Mouse (Mus musculus) skeletal muscle tissue, postnatal 0 days (tissue): ENCODE measurements around the gene Mgea5. TPM values are rescaled to one million over a fixed set of nuclear protein-coding genes. Genes with fewer than 3 reads are reported as not detected.

Experiments used
- polyA plus RNA-seq: library from polyadenylated mRNA; unstranded; fragments of >200 nt; fragmentation: Nextera tagmentation; extraction: Ambion mirVana; gene quantifications from 2 replicates; pipeline ENCODE4 v1.2.1, GENCODE M21; 2015

Gene Mgea5
- polyA plus RNA-seq, result 17.5 and 20.8 TPM in 2 replicates

GRCm38 (mm10) chr19:45783181-45783932 lies at the start of gene Mgea5:
Gene Mgea5, minus strand, starts transcription at chr19:45783837.

GRCm38 (mm10) chr19:45815831-45816405 lies 32.3 kb upstream of the Mgea5 start, which contains the start of gene Kcnip2:
Gene Kcnip2, minus strand, starts transcription at chr19:45816061.

GRCm38 (mm10) chr19:45749243-45750043 lies 34.2 kb downstream of the Mgea5 start, which contains the start of gene Npm3:
Gene Npm3, minus strand, starts transcription at chr19:45749591.

GRCm38 (mm10) chr19:45742218-45742983 lies 41.2 kb downstream of the Mgea5 start, which contains the start of gene Fgf8:
Gene Fgf8, minus strand, starts transcription at chr19:45742915.

Other genes starting within 250 kb of the Mgea5 start
- 9.5 and 9.6 TPM in 2 replicates for gene Poll, start 223.3 kb downstream of the Mgea5 start, polyA plus RNA-seq
- 15.7 and 17.4 TPM in 2 replicates for gene Gm17018, start 223.2 kb downstream of the Mgea5 start, polyA plus RNA-seq
- gene Fbxw4, start 123.5 kb downstream of the Mgea5 start, polyA plus RNA-seq, result 3.6 and 4.4 TPM in 2 replicates
- not detected in 2 replicates for gene Fgf8, start 40.9 kb downstream of the Mgea5 start, polyA plus RNA-seq
- gene Npm3, start 34.2 kb downstream of the Mgea5 start, polyA plus RNA-seq, result 6.2 and 7.5 TPM in 2 replicates
- 0.19 and 0.22 TPM in 2 replicates for gene Kcnip2, start 32.2 kb upstream of the Mgea5 start, polyA plus RNA-seq
- 7.6 and 8.4 TPM in 2 replicates for gene Armh3, start 214.7 kb upstream of the Mgea5 start, polyA plus RNA-seq
- gene Hps6, start 219.7 kb upstream of the Mgea5 start, polyA plus RNA-seq, result 3.8 and 4.7 TPM in 2 replicates